27 mouse cellular contexts compared by ENCODE assay signal in the genomic region with DNA sequence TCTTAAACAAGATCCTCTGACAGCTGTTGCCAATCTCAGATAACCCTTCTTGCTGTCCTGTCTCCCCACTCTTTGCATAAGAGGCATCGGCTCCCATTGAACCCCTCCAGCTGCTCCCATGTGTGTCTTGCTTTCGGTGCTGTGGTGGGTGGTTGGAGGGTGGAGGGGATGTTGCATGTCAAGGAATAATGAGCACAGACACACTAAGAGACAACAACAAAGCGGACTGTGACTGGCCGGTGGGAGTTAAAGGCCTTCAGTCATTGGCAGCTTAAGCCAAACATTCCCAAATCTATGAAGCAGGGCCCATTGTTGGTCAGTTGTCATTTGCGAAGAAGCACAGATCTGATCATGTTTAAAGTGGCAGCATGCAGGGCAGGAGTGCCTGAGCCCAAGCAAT. TPM values are rescaled to one million over a fixed set of nuclear protein-coding genes. Genes with fewer than 3 reads are reported as not detected.
A peak's percentile ranks its signal among the peaks of the same experiment; 100 is the strongest.
DNase-seq lines count a peak whose midpoint lies in the region; ATAC-seq and TF ChIP-seq lines count a peak whose summit lies in the region.
"Had no signal": no experiment of that assay in that cellular context is flagged by ENCODE, and none has a peak within 500 bp of the region (broad histone marks: within the 10 kb centered on the region; RNA-seq: fewer than 3 reads in every experiment).

No protein-coding gene starts in this region.

- peaks cover 41% of the 10 kb centered on the region for H3K36me3 ChIP-seq in forebrain, embryonic 12.5 days (replicated peaks)
- H3K36me3 ChIP-seq in forebrain, embryonic 11.5 days (ENCODE audit: control insufficient read depth, insufficient read depth, low read length), result peaks cover 10% of the 10 kb centered on the region; the same call in 1 of the 2 replicates
- H3K36me3 ChIP-seq in heart, embryonic 12.5 days, result no peaks in the 10 kb centered on the region
- no peaks in the 10 kb centered on the region for H3K36me3 ChIP-seq in hindbrain, embryonic 15.5 days
- no peaks in the 10 kb centered on the region for H3K36me3 ChIP-seq in hindbrain, embryonic 16.5 days (ENCODE audit: control insufficient read depth, insufficient read depth, low read length)
- no peaks in the 10 kb centered on the region for H3K36me3 ChIP-seq in stomach, postnatal 0 days (ENCODE audit: control insufficient read depth, insufficient read depth, low read length)
- H3K36me3 ChIP-seq: embryonic facial prominence, embryonic 12.5 days; embryonic facial prominence, embryonic 15.5 days; heart, embryonic 15.5 days; intestine, embryonic 15.5 days had no signal

- no peak for TF ChIP-seq CTCF in stomach, postnatal 0 days (IDR thresholded peaks at IDR 0.05; ENCODE audit: low read depth)

- 44% methylated on average over 5 of the region's 5 CpGs for WGBS in forebrain, embryonic 12.5 days
- 48% methylated on average over 5 of the region's 5 CpGs for WGBS in forebrain, embryonic 11.5 days
- WGBS in heart, embryonic 12.5 days, result 82% methylated on average over 5 of the region's 5 CpGs
- 55% methylated on average over 5 of the region's 5 CpGs for WGBS in hindbrain, embryonic 15.5 days
- 54% methylated on average over 5 of the region's 5 CpGs for WGBS in hindbrain, embryonic 16.5 days
- 73% methylated on average over 5 of the region's 5 CpGs for WGBS in stomach, postnatal 0 days

- no peak for DNase-seq in forebrain, embryonic 11.5 days (ENCODE audit: low spot score)
- DNase-seq in heart, adult 11 months, result peak; percentile 55
- DNase-seq in Muller cell, postnatal 12 days (ENCODE audit: inconsistent ontology term), result peak; percentile 51
- no peak for DNase-seq in stomach, postnatal 0 days (ENCODE audit: low spot score)
- DNase-seq: adrenal gland, adult 2 months; adrenal gland, postnatal 14 days; B cell, adult 2 months; cerebellum, adult 11 months; cerebellum, adult 9-11 months; gastrocnemius, postnatal 10 days; gastrocnemius, postnatal 36 days; heart, postnatal 10 days; heart, postnatal 36 days; kidney, adult 11 months; kidney, adult 8-10 months had no signal

- no peaks in the 10 kb centered on the region for H3K9me3 ChIP-seq in forebrain, embryonic 12.5 days
- H3K9me3 ChIP-seq in forebrain, embryonic 11.5 days (ENCODE audit: control insufficient read depth, low read length), result no peaks in the 10 kb centered on the region
- H3K9me3 ChIP-seq in heart, embryonic 12.5 days (replicated peaks), result no peaks in the 10 kb centered on the region
- no peaks in the 10 kb centered on the region for H3K9me3 ChIP-seq in hindbrain, embryonic 15.5 days
- no peaks in the 10 kb centered on the region for H3K9me3 ChIP-seq in hindbrain, embryonic 16.5 days (ENCODE audit: control insufficient read depth, low read length)
- H3K9me3 ChIP-seq in stomach, postnatal 0 days (ENCODE audit: control insufficient read depth, low read length), result no peaks in the 10 kb centered on the region
- H3K9me3 ChIP-seq: embryonic facial prominence, embryonic 12.5 days; embryonic facial prominence, embryonic 15.5 days; G1E; heart, embryonic 15.5 days; hindbrain, embryonic 10.5 days; intestine, embryonic 15.5 days had no signal

- H3K27ac ChIP-seq in forebrain, embryonic 12.5 days, result peak overlapping the region; percentile 59
- H3K27ac ChIP-seq in forebrain, embryonic 11.5 days (ENCODE audit: low read depth, low read length), result no peak overlapping the region
- H3K27ac ChIP-seq in heart, embryonic 12.5 days (ENCODE audit: poor library complexity, severe bottlenecking), result no peak overlapping the region
- 0 out of 2 replicates have a peak overlapping the region, but pooled peaks have one; percentile 15 for H3K27ac ChIP-seq in hindbrain, embryonic 15.5 days (replicated peaks)
- H3K27ac ChIP-seq in hindbrain, embryonic 16.5 days (ENCODE audit: low read depth, low read length), result no peak overlapping the region
- no peak overlapping the region for H3K27ac ChIP-seq in stomach, postnatal 0 days (replicated peaks)
- H3K27ac ChIP-seq: embryonic facial prominence, embryonic 12.5 days; embryonic facial prominence, embryonic 15.5 days; heart, embryonic 15.5 days; hindbrain, embryonic 10.5 days; intestine, embryonic 15.5 days had no signal

- peaks cover 10% of the 10 kb centered on the region for H3K27me3 ChIP-seq in forebrain, embryonic 12.5 days
- no peaks in the 10 kb centered on the region for H3K27me3 ChIP-seq in forebrain, embryonic 11.5 days (ENCODE audit: control insufficient read depth, insufficient read depth, low read length)
- peaks cover 26% of the 10 kb centered on the region for H3K27me3 ChIP-seq in heart, embryonic 12.5 days (replicated peaks)
- H3K27me3 ChIP-seq in hindbrain, embryonic 15.5 days, result peaks cover 8% of the 10 kb centered on the region
- H3K27me3 ChIP-seq in hindbrain, embryonic 16.5 days (replicated peaks; ENCODE audit: control insufficient read depth, insufficient read depth, low read length), result peaks cover 5% of the 10 kb centered on the region
- H3K27me3 ChIP-seq in stomach, postnatal 0 days (ENCODE audit: control insufficient read depth, insufficient read depth, low read length), result peaks cover under 1% of the 10 kb centered on the region; the same call in 1 of the 2 replicates
- H3K27me3 ChIP-seq: CH12.LX had no signal

- H3K4me3 ChIP-seq in forebrain, embryonic 12.5 days (replicated peaks), result no peak overlapping the region
- no peak overlapping the region for H3K4me3 ChIP-seq in forebrain, embryonic 11.5 days (ENCODE audit: low read depth, low read length)
- H3K4me3 ChIP-seq in heart, embryonic 12.5 days, result no peak overlapping the region
- no peak overlapping the region for H3K4me3 ChIP-seq in hindbrain, embryonic 15.5 days
- H3K4me3 ChIP-seq in hindbrain, embryonic 16.5 days (ENCODE audit: low read length), result no peak overlapping the region
- H3K4me3 ChIP-seq in stomach, postnatal 0 days (ENCODE audit: low read depth, low read length), result no peak overlapping the region
- H3K4me3 ChIP-seq: embryonic facial prominence, embryonic 12.5 days; embryonic facial prominence, embryonic 15.5 days; heart, embryonic 15.5 days; hindbrain, embryonic 10.5 days; intestine, embryonic 15.5 days had no signal

- ATAC-seq in forebrain, embryonic 12.5 days (ENCODE audit: low FRiP score), result no peak
- no peak for ATAC-seq in forebrain, embryonic 11.5 days (replicated peaks; ENCODE audit: low FRiP score)
- no peak for ATAC-seq in heart, embryonic 12.5 days (ENCODE audit: insufficient number of reproducible peaks, low FRiP score)
- no peak for ATAC-seq in hindbrain, embryonic 15.5 days (ENCODE audit: low FRiP score, low read depth)
- ATAC-seq in hindbrain, embryonic 16.5 days, result no peak
- ATAC-seq in stomach, postnatal 0 days (ENCODE audit: low FRiP score, low TSS enrichment), result no peak
- ATAC-seq: intestine, embryonic 15.5 days had no signal

- H3K4me2 ChIP-seq in forebrain, embryonic 12.5 days, result no peak overlapping the region
- H3K4me2 ChIP-seq in forebrain, embryonic 11.5 days (ENCODE audit: low read depth, low read length, severe bottlenecking), result no peak overlapping the region
- no peak overlapping the region for H3K4me2 ChIP-seq in heart, embryonic 12.5 days
- no peak overlapping the region for H3K4me2 ChIP-seq in hindbrain, embryonic 15.5 days
- no peak overlapping the region for H3K4me2 ChIP-seq in hindbrain, embryonic 16.5 days (ENCODE audit: low read length)
- no peak overlapping the region for H3K4me2 ChIP-seq in stomach, postnatal 0 days (replicated peaks; ENCODE audit: low read depth)
- H3K4me2 ChIP-seq: embryonic facial prominence, embryonic 12.5 days; embryonic facial prominence, embryonic 15.5 days; heart, embryonic 11.5 days; heart, embryonic 15.5 days; intestine, embryonic 15.5 days had no signal

- H3K4me1 ChIP-seq in forebrain, embryonic 12.5 days, result peaks cover 4% of the 10 kb centered on the region; the same call in 1 of the 2 replicates
- peaks cover 3% of the 10 kb centered on the region; the same call in 1 of the 2 replicates for H3K4me1 ChIP-seq in forebrain, embryonic 11.5 days (replicated peaks; ENCODE audit: control insufficient read depth, insufficient read depth, low read length)
- no peaks in the 10 kb centered on the region for H3K4me1 ChIP-seq in heart, embryonic 12.5 days (replicated peaks)
- H3K4me1 ChIP-seq in hindbrain, embryonic 15.5 days (replicated peaks), result no peaks in the 10 kb centered on the region
- H3K4me1 ChIP-seq in hindbrain, embryonic 16.5 days (ENCODE audit: control insufficient read depth, insufficient read depth, low read depth, low read length), result no peaks in the 10 kb centered on the region
- H3K4me1 ChIP-seq in stomach, postnatal 0 days (replicated peaks; ENCODE audit: control insufficient read depth, insufficient read depth), result no peaks in the 10 kb centered on the region
- H3K4me1 ChIP-seq: embryonic facial prominence, embryonic 12.5 days; embryonic facial prominence, embryonic 15.5 days; heart, embryonic 15.5 days; intestine, embryonic 15.5 days had no signal

- H3K9ac ChIP-seq in forebrain, embryonic 12.5 days, result no peak overlapping the region
- no peak overlapping the region for H3K9ac ChIP-seq in forebrain, embryonic 11.5 days (ENCODE audit: low read length)
- no peak overlapping the region for H3K9ac ChIP-seq in heart, embryonic 12.5 days
- H3K9ac ChIP-seq in hindbrain, embryonic 15.5 days, result no peak overlapping the region
- no peak overlapping the region for H3K9ac ChIP-seq in hindbrain, embryonic 16.5 days (ENCODE audit: low read depth, low read length)
- H3K9ac ChIP-seq in stomach, postnatal 0 days (ENCODE audit: low read length), result no peak overlapping the region
- H3K9ac ChIP-seq: embryonic facial prominence, embryonic 12.5 days; embryonic facial prominence, embryonic 15.5 days; heart, embryonic 15.5 days; intestine, embryonic 15.5 days had no signal

- TF ChIP-seq EP300 in stomach, postnatal 0 days (optimal IDR thresholded peaks at IDR 0.05), result no peak

RNA-seq across cellular contexts. Expression of a gene that starts 29.0 kb away (rescaled TPM):
- 110 and 111 TPM in 2 replicates for polyA plus RNA-seq in forebrain, embryonic 12.5 days (2016; fragmentation: Nextera tagmentation; extraction: Ambion mirVana)
- 97.2 and 103 TPM in 2 replicates for polyA plus RNA-seq in forebrain, embryonic 11.5 days (2014; fragmentation: Nextera tagmentation; extraction: Ambion mirVana)
- 0.28 and 0.46 TPM in 2 replicates for polyA plus RNA-seq in heart, embryonic 12.5 days (2016; fragmentation: Nextera tagmentation; extraction: Ambion mirVana)
- polyA plus RNA-seq in hindbrain, embryonic 15.5 days (2015; fragmentation: Nextera tagmentation; extraction: Ambion mirVana), result 32.6 and 42.3 TPM in 2 replicates
- 40.7 and 43.8 TPM in 2 replicates for polyA plus RNA-seq in hindbrain, embryonic 16.5 days (2015; fragmentation: Nextera tagmentation; extraction: Ambion mirVana)
- 0.63 and 0.67 TPM in 2 replicates for polyA plus RNA-seq in stomach, postnatal 0 days (2015; fragmentation: Nextera tagmentation; extraction: Ambion mirVana)
- polyA plus RNA-seq: adrenal gland, adult 2 months had no signal

Comparison
In these comparisons a context has a peak if more than half of its experiments do, and no peak if none do; other contexts are left out.
1. H3K27ac ChIP-seq: peak in forebrain, embryonic 12.5 days (single experiment) and hindbrain, embryonic 15.5 days (single experiment); none in forebrain, embryonic 11.5 days (single experiment), heart, embryonic 12.5 days (single experiment), hindbrain, embryonic 16.5 days (single experiment) and stomach, postnatal 0 days (single experiment).
2. DNase-seq: peak in heart, adult 11 months (single experiment) and Muller cell, postnatal 12 days (single experiment); none in forebrain, embryonic 11.5 days (single experiment) and stomach, postnatal 0 days (single experiment).
3. RNA of a gene that starts 29.0 kb away (polyA plus RNA-seq): 110 to 111 TPM in forebrain, embryonic 12.5 days, 97.2 to 103 TPM in forebrain, embryonic 11.5 days, 40.7 to 43.8 TPM in hindbrain, embryonic 16.5 days and 32.6 to 42.3 TPM in hindbrain, embryonic 15.5 days; 0.63 to 0.67 TPM in stomach, postnatal 0 days and 0.28 to 0.46 TPM in heart, embryonic 12.5 days; every median in the first group is over 10 times any median in the second.